Mouse (Mus musculus) layer of hippocampus, postnatal 36 days (tissue): ENCODE measurements at regions not wholly inside any gene's neighbourhood (a gene's known extent, or its start where the extent isn't known, plus 50 kb on each side); places are given as distances from the start of the nearest gene placed in this dataset.

Experiments
- DNase-seq, 2 experiments: peaks; one replicate each; pipeline ENCODE4 v3.0.0; 2022

GRCm38 (mm10) chr13:107246956-107247751 lies 225.2 kb upstream of the Kif2a start:
- peak; percentile 4 to 8 for DNase-seq

- no peak for DNase-seq
Measured at GRCm38 (mm10) chr13:107244173-107244572, 222.2 kb upstream of the Kif2a start.

DNA sequence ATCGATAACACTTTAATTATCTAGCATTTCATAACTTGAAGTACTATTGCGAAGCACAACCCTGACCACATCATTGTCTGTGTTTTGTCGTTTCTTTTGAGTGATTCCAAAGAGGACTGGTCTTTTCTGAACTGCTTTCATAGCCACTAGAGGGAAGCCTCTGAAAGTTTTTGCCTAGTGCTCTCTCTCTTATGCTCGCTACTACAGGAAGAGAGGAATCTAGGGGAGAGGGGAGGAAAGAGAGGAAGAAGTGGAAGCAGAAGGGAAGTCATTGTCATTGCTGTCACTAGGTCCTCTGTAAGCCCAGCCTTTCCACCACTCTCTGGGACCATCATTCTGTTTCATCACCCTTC lies 217.1 kb upstream of the Kif2a start:
- DNase-seq: no peak

GRCm38 (mm10) chr13:107238364-107239034 lies 216.6 kb upstream of the Kif2a start:
- no peak for DNase-seq

GRCm38 (mm10) chr13:107219456-107219855 lies 197.5 kb upstream of the Kif2a start:
- DNase-seq: no peak

- DNase-seq: peak; percentile 51 to 57
Measured at GRCm38 (mm10) chr13:107218351-107218750, 196.4 kb upstream of the Kif2a start.

DNA sequence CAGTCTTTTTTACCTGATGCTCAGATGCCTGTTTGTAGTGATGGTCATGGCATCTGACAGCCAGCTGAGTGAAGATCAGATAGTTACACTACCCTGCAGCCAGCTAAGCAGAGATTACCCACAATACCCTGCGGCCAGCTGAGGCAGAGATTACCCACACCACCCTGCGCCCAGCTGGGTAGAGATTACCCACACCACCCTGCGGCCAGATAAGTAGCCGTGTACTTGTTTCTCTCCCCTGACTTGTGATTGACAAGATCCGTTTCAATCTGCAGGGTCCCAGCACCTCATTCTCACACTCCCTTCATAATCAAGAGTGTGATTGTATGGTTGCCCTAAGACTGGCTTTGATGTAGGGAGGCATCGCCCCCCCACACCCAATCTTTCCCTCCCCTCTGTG lies 195.9 kb upstream of the Kif2a start:
- DNase-seq: no peak

- no peak for DNase-seq
Measured at GRCm38 (mm10) chr13:107213281-107213680, 191.4 kb upstream of the Kif2a start.

- no peak for DNase-seq
Measured at GRCm38 (mm10) chr13:107210676-107211075, 188.8 kb upstream of the Kif2a start.

- DNase-seq: peak; percentile 65 to 75
Measured at GRCm38 (mm10) chr13:107207354-107208181, 185.6 kb upstream of the Kif2a start.

DNA sequence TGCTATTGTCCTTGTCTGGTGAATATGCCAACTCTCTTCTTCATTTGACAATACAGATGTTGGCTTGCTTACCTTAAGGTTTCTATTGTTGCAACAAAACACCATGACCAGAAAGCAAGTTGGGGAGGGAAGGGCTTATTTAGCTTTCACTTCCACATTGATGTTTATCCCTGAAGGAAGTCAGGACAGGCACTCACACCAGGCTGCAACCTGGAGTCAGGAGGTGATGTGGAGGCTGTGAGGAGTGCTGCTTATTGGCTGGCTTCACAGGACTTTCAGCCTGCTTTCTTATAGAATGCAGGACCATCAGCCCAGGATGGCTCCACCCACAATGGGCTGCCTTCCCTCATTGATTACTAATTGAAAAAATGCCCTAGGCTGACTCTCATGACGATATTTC lies 177.9 kb upstream of the Kif2a start:
- no peak for DNase-seq

GRCm38 (mm10) chr13:107193426-107193825 lies 171.5 kb upstream of the Kif2a start:
- no peak for DNase-seq

DNA sequence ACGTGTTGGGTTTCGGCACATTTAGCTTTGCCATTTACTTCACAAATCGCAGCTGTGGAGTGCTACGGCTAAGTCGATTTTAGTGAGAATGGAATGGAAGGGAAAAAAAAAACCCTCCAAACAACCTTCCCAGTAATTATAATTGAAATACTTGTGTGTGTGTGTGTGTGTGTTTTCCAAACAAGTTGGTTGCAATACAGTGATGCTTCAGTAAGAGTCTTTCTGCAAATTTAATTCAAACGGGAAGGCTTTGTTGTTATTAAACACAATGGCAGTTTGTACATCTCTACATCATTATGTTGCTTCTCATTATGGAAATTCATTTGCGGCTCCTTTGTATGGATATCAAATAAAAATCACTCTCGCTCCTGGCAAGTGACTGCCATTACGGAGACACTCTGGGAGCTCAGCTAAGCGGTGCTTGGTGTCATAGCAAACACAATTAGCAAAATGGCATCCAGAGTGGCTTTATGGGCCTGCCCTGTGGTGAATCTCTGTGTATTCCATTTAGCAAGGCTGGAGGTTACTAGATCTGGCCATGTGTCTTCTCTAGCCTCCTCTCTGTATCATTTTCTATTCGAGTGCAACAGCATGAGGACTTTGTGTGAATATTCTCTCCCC lies 165.4 kb upstream of the Kif2a start:
- DNase-seq: no peak

- peak; percentile 52 to 59 for DNase-seq
Measured at GRCm38 (mm10) chr13:107182544-107182943, 160.6 kb upstream of the Kif2a start.

GRCm38 (mm10) chr13:107179551-107179950 lies 157.6 kb upstream of the Kif2a start:
- DNase-seq: no peak

DNA sequence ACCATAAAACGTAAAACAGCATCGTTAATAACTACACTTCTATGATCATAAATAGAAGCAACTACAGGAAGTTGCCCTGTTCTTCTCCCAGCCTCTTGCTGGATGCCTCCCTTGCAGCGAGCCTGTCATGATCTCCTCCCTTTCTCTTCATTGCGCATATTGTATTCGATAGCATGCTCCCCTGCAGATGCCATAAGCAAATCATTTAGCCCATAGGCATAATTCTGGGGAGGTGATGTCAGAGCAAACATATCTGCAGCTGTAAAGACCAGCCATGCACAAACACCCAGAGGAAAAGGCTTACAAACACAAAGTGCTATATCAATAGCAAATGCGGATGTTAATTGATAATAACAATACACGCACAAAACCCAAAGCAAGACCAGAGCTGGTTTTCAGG lies 155.7 kb upstream of the Kif2a start:
- DNase-seq: no peak

DNA sequence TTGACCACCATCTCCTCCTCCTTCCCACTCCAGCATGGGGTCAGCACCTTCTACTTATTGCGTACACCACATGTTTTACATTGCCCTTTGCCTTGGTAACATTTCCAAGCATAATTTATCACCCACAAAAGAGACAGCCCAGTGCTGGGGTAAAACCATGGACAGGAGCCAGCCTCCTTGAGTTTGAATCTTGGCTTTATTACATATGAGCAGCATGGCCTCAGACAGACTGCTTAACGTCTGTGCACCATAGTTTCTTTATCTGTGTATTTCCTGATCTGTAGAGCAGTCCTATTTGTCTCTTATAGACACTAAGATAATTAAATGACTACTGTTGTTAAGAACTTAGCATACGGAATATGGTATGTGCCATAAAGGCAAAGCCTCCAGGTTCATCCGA lies 154.0 kb upstream of the Kif2a start:
- DNase-seq: no peak

GRCm38 (mm10) chr13:107168599-107169149 lies 146.7 kb upstream of the Kif2a start:
- DNase-seq: peak; percentile 44 to 58

DNA sequence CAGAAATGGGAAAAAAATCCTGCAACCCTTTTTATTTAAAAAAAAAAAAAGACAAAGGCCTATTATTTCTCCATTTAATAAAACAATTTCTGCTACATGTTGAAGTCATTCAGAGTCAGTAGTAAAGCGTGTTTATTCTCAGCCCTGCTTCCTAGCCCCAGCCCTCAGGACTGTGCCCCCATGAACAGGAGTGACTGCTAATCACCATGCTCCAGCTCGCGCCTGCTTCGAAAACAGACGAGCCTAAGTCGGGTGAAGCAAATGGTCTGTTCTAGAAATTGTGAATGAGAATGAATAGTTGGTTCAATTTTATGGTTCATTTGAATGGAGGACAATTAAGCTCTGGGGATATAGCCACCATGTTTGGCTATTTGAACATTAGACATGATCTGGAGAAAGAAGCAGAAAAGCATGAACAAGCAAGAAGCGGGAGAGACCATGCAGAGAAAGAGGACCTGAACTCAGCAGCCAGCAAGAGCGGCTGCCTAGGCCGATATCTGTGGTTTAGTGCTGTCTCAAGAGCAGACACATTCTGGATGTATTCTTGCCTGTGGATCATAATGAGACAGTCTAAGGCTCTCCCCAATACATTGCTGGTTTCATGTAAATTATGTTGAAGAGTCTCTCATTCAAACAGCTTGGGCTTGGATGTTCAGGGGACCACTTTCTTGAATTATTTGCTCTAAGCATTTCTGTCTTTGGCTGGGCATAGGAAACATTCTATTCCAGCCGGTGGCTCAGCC lies 146.1 kb upstream of the Kif2a start:
- no peak for DNase-seq

GRCm38 (mm10) chr13:107151548-107151947 lies 129.6 kb upstream of the Kif2a start:
- DNase-seq: no peak

DNA sequence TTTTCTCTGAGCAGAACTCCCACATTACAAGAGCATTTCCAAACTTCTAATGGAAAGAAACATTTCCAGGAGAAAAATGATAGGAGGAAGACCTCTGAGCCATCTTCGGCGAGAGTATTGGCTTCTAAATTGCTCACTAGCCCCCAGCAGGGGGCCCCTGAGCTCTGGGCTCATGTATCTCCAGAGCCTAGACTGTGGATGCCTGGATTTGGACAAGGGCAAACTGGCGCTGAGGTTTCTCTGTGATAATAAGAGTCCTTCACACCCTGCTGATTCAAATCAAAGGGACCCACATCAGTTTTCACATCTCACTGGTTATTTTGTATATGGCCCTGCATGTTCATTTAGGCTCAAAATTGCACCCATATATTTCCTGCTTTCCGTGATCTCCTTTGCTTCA lies 119.3 kb upstream of the Kif2a start:
- DNase-seq: no peak

- no peak for DNase-seq
Measured at GRCm38 (mm10) chr13:107134125-107134524, 112.2 kb upstream of the Kif2a start.
